Mouse (Mus musculus): ENCODE data around the gene Drosha.
"Not testable (repeated sequence)": the region's sequence is repeated elsewhere in the genome, so short reads cannot be mapped to it uniquely, and the experiment has no call there.

Gene Drosha

DNA sequence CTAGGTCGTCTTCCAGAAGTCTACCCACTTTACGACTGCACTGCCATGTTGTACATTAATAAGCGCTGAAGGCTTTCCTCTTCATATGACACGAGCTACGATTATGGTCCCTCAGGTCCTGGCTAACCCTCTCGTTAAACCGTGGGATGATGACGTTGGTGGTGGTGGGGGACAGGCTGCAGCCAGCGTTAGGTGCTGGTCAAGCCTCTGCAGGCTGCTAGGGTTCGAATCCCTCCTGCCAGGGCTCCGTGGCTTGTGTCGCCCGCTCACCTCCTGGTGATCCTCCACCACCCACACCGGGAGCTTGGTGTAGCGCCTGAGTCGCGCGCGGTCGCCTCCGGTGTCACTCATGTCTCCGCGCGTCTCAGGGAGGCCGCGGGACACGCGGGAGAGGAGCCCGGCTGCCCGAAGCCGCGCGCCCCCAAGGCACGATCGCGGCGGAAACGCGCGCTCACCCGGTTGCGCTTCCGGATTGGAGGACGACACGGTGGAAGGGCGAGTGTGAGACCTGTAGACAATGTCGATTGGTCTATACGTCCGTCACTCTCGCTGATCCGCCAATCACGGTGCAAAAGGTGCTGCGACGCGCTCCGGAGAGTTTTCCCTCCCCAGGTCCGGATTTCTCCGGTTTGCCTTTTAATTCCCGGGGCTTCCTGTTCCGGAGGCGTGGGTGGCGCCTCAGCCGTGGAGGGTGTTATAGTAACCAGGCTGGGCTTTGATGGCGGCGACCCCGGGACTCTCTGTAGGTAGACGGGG, at the start of gene Drosha, which contains the start of gene 6030458C11Rik:
Gene Drosha, plus strand, starts transcription at position 619 of the 756 bp plus-strand sequence.
Gene 6030458C11Rik, minus strand, starts transcription at position 453 of the 756 bp plus-strand sequence.
- peak; percentile 100 for DNase-seq (ENCODE audit: low spot score)

DNA sequence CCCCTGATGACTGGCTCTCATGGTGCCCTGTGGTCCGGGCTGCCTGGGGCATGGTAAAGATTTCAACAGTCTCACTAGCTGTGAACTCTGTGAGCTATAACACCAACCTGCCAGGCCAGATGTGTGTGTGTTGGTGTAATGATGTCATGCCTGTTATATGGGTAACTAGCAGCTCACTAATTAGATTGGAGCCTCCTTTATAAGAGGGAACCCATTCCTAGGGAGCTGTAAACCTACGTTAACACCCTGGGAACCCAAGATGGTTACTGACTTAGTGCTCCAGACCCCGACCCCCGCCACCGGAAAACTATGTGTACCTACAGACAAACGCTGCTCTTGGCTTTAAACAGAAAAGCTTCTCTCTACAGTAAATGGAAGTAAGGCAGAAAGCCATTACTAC, 43.3 kb upstream of the Drosha start:
- DNase-seq (ENCODE audit: low spot score), result no peak

DNA sequence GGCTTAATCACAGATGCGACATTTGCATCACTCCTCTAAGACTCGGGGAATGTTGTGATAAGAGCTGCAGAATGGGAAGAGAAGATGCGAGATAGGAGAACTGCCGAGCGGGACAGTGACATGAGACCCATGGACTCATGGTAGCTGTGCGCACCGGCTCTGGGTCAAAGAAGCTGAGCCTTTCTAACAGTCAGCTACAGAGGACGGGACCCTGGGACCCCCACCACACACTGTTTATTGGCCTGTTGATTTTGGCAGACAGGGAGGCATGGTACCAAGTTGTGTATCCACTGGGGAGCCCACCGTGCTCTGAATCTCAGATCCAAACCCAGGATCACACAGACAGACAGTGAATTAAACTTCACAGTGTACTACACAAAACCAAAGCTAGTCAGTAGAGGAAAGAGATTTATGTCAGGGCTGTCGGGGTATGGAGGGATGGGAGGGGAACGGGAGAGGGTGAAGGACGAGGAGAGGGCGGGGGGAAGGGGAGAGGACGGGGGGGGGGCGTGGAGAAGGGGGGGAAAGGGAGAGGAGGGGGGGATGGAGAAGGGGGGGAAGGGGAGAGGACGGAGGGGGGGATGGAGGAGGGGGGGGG, 42.8 kb upstream of the Drosha start:
- DNase-seq (ENCODE audit: low spot score), result no peak

DNA sequence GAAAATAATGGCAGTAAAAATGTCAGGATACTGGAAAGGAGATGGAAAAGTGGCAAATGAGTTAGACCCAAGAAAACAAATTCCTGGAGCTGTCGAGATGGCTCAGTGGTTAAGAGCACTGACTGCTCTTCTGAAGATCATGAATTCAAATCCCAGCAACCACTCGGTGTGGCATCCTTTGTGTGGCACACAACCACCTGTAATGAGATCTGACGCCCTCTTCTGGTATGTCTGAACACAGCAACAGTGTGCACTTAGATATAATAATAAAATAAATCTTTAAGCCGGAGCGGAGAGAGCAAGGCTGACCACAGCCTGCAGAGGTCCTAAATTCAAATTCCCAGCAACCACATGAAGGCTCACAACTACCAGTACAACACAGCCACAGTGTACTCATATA, 36.1 kb upstream of the Drosha start:
- DNase-seq (ENCODE audit: low spot score), result no peak

DNA sequence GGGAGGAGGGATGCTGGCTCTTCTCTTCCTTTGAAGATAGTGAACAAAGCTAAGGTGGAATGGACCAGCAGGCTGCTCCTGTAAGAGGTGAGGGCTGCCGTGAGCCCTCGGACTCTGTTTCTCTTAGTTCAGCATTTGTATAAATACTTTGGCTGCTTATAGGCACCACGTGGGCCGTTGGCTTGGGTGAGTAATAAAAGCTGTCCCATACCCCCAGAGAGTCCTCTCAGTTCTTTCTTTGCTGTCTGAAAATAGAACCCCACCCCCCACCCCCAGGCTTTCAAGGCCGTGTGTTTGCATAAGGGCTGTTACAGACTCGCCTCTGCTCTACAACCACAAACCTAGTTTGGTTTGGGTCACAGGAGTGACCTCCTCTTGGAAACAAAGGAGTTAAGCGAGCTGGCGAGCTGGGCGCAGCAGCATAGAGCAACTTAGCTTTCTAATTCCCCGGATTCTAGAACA, 35.2 kb upstream of the Drosha start:
- DNase-seq (ENCODE audit: low spot score), result peak; percentile 69

DNA sequence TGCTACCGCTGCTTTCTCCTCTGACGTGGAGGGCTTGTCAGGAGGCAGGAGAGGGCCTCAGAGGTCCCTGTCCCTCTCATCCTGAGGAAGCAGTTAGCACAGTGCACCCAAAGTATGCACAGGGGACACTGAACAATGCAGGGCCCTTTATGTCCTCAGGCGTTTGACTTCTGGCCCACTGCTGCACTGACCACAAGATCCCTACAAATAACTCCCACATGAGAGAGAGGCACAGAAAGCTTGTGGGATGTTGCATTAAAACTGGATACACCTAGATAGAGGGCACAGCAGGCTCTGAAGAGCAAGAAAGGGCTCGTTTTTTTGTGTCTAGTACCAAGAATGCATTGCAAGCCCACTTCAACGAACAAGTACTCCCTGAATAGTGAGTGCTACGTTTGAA, 30.3 kb upstream of the Drosha start:
- DNase-seq (ENCODE audit: low spot score), result no peak

DNA sequence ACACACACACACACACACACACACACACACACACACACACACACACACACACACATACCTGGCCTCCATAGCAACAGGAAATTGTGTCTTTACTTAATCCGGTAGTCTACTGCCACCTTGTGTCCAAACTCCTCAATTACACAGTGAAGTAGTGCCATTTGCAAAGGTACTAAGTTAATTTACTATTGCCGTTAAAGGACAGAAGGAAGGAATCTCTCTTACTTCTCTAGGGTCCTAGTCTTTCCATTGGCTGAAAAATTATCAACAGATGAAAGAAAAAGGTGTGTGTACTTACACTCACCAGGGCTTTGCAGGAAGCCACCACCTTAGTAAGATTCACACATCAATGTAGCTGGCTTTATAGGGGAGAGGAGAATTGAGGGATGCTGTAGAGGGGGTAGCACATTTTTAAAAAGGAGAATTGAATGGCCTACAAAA, 29.1 kb upstream of the Drosha start:
- peak; percentile 93 for DNase-seq (ENCODE audit: low spot score)

DNA sequence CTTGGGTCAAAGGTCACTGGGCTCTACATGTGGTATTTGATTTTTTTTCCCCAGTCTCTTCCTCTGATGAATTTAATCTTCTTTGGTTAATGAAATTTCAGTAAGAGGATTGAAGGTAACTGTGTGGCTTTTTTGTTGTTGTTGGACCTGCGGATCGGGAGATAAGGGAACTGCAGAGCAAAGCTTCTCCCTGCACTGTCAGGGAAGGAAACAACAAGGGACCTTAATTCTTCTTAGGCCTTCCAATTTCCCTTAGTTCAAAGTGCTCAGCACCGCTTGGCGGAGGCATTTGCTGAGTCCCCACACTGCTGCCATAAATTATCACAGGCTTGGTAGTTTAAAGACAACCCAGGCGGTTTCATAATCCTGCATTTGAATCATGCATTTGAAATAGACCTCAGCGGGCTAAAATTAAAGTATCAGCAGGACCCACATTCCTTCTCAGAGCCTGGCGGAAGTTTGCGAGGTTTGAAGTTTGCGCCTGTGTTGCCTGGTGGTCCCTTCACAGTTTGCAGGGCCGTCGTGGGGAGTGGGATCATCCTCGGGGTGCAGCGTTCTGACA, 28.6 kb upstream of the Drosha start:
- no peak for DNase-seq (ENCODE audit: low spot score)

DNA sequence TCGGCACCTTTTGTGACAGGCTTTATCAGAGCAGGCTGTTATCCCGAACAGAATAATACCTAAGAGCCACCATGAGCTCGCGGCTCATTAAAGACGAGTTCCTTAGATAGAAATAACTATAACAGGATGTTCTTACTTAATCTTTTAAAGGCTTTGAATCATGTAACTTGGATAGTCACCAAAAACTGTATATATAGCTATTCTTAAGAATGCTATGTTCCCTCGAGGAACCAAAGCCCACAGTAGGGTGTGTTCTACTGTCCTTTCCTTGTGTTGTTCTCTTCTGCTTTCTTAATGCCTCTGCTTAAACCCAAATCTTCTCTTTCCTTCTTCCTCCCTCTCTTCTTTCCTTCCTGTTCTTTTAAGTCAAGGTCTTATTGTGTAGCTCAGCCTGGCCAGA, 26.6 kb upstream of the Drosha start:
- no peak for DNase-seq (ENCODE audit: low spot score)

DNA sequence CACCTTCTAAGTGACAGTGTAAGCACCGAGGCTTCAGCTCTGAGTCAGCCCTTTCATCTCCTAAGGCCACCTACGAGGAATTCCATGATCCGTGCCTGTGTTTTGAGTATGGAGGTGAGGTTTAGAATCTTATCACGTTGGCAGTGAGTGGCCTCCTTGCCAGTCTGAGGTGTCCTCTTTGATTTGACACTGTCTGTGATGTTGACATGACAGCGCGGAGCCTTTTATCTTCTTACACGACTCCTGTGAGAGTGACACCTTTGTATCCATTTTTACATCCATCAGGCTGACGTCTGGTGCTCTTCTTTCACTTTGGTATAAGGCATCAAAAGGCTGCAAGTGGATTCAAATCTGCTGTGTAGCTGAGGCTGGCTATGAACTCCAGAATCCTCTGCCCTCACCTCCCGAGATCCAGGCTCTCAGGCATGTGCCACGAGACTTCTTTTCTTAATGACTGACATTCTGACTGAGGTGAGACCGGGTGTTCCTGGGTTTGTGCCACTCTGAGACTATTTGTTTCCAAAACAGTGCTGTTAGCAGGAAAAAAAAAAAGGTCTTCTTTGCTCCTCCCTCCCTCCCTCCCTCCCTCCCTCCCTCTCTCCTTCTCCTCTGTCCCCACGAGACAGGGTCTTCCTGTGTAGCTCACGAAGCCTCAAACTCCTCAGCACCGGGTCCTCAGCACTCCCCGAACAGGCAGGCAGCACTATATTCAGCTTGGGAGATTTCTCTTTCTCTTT, 24.0 kb upstream of the Drosha start:
- no peak for DNase-seq (ENCODE audit: low spot score)

DNA sequence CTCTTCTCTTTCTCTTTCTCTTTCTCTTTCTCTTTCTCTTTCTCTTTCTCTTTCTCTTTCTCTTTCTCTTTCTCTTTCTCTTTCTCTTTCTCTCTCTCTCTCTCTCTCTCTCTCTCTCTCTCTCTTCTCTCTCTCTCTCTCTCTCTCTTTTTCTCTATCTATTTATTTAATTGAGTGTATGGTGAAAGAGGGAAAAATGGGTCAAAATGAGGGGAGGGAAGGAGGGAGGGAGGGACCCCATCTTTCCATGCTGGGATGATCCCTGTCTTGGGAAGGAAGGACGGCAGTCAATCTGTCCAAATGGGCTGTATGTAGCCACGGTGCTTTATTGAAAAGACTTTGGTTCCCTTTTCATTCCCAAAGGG, 23.5 kb upstream of the Drosha start:
- not testable (repeated sequence) for DNase-seq (ENCODE audit: low spot score)

DNA sequence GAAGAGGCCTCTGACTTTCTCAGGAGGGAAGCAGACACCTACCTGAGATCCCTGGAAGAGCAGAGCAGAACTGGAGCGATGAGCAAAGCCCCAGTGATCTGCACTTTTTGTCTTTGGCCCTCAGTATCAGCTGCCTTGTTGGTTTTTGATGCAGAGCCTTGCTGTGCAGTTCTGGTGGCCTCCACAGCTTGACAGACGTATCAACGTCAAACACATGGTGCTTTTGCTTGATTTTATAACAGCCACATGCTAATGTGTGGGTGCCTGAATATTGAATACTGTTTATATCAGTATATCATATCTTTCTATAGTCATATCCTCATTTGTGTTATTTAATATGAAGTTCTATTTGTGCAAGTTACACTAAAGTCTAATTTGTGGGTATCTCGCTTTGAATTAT, 19.5 kb upstream of the Drosha start:
- DNase-seq (ENCODE audit: low spot score), result no peak

DNA sequence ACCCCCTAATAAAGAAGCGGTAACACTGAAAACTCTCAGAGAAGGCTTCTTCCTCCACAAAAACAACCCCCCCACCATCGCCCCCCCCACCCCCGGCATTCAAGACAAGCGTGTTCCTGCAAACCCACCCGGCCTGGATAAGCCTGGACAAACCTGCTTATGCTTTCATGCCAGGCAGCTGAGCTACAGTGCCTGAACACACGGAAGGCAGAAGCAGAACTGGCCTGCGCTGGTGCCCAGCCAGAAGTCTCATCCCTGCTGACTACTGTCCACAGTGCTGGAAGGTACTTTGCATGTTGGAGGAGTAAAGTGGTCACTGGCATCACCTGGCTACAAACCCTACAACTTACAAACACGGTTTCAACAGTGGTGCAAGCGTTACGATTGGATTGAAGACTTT, 17.5 kb upstream of the Drosha start:
- DNase-seq (ENCODE audit: low spot score), result no peak

DNA sequence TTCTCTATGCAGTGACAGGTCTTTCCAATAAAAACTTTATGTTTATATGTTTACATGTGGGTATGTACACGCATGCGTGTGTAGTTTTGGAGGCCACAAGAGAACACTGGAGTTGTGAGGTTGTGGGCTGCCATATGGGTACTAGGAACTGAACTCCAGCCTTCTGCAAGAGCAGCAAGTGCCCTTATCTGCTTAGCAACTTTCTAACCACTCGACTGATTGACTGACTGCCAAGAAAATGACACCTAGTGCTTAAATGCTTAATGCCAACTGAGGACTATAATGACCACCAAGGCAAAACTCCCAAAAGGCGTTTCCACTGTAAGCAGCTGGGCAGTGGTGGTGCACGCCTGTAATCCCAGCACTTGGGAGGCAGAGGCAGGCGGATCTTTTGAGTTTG, 15.3 kb upstream of the Drosha start:
- DNase-seq (ENCODE audit: low spot score), result no peak

DNA sequence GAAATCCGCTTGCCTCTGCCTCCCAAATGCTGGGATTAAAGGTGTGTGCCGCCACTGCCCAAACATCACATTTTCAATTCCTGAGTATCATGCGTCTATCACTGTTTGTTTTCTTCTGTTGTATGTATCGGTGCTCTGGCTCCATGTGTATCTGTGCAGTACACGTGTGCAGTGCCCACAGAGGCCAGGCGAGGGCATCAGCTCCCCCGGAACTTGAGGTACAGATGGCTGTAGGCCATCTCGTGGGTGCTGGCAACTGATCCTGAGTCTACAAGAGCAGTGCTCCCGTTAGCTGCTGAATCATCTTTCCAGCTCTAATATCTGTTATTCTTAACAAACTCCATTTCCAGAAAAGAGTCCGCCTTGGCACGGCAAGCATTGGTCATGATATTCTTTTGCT, 12.0 kb upstream of the Drosha start:
- no peak for DNase-seq (ENCODE audit: low spot score)

DNA sequence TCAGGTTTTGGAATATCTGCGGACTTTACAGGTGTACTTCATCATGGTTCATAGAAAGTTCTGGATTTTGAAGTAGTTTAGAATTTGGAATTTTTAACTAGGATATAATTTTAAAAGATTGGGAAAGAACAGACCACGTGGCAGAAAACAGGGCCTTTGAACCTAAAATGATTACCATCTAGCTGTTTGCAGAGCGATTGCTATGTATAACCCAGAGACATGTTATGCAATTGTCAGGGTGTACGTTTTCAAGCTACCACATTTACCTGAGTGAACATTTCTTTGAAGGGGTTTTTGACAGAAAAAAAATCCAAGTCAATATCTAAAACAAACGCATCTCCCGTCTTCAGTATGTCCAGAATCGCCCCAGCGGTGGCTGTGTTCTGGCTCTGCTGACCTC, 7.0 kb upstream of the Drosha start:
- DNase-seq (ENCODE audit: low spot score), result no peak

DNA sequence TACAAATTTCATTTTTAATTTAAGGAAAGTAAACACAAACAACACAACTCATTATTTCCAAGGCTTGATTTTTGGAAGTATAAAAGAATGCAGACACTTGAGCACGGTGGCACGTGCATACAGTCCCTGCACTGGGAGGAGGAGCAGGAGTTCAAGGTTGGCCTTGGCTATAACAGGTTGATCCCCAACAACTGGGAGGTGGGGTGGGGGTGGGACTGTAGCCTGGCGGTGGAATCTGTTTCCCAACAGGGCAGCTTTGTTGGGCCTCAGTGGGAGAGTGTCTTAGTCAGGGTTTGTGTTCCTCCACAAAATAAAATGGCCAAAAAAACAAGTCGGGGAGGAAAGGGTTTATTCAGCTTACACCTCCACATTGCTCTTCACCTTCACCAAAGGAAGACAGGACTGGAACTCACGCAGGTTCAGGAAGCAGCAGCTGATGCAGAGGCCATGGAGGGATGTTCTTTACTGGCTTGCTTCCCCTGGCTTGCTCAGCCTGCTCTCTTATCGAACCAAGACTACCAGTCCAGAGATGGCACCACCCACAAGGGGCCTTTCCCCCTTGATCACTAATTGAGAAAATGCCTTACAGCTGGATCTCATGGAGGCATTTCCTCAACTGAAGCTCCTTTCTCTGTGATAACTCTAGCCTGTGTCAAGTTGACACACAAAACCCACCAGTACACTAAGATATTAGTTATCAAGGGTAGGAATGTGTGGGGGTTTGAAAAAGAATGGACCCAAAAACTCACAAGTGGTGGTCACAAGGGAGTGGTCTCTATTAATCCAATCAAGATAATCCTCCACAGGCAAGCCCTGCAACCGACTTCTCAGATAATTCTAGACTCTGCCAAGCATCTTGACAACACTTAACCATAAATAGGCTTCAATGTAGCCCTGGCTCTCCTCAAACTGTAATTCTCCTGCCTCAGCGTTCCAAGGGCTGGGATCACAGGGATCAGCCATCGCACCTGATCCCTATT, 1.9 kb upstream of the Drosha start:
- DNase-seq (ENCODE audit: low spot score), result no peak

DNA sequence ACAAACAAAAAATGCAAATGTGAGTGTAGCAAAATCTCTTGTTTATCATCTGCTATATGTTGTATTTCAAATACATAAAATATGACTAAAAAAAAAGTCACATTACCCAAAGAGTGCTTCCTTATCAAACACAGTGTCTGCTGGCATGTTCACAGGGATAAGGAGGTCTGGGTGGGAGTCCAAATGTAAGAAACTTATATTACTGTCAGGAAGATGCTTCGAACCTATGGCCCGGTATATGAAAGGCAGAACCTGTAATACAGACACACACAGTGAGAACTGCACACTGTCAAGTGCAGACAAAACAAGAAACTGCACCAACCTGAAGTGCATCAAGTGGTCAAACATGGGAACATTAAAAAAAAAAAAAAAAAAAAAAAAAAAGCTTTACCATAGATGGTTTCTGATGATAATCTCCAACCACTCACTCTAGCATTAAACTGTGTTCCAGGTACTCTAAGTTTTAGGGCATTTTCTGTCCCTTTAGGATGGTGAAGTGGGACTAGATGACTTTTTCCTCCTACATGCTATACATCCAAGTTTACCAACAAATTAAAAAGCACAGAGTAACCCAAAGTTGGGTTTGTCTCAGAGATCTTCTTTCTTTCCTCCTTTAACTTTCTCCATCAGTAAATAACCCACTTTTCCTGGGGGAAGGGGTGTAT, 1.0 kb upstream of the Drosha start:
- DNase-seq (ENCODE audit: low spot score), result no peak

DNA sequence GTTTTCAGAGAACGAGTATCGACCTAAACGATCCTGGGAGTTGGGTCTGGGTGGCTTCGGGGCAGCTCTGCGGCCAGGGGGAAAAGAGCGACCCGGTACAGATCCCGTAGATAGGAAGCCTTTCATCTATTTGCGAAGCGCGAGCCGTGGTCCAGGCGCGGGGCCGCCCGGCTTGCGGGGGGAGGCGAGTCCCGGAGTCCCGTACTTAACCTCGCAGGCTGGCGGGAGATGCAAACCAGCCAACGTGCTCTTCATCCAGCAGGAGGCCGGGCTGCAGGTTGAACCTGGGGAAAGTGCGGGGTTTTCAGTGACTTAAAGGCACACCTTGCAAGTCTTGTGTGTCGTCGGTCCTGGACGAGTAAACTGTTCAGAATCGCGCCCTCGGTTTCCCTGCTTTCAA, 350 bp downstream of the Drosha start:
- DNase-seq (ENCODE audit: low spot score), result no peak

DNA sequence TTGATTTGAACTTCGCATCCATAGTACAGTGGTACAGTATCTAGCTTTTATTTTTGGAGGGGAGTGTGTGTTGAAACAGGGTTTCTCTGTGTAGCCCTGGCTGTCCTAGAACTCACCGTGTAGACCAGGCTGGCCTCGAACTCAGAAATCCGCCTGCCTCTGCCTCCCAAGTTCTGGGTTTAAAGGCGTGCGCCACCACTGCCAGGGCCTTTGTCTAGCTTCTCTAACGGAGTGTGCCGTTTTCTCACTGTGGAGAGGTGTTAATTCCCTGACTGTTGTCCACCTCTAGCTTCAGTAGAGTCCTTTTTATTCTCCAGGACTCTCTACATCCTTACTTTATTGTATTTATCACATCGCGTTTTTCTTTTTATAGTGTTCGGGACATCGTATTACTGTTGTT, 793 bp downstream of the Drosha start:
- peak; percentile 17 for DNase-seq (ENCODE audit: low spot score)

DNA sequence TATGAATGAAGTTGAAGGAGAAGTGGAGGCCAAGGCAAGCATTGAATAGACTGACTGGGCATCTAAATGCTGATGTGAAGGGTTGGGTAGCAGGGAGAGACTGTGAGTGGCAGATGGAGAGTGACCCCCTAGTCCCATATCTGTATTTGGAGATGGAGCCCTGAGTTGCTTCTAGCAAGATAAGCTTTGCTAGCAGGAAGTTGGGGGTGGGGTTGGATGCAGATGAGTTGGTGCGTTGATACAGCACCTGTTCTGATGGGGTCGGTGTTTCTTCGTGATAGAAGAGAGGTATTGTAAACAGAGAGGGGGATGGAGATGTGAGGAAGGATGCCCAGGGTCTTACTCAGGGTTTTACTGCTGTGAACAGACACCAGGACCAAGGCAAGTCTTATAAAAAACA, 5.3 kb downstream of the Drosha start:
- DNase-seq (ENCODE audit: low spot score), result no peak
